Mouse (Mus musculus) brain, embryonic 14.5 days (tissue): ENCODE measurements around the gene Zfp72.

Source experiments
- CTCF ChIP-seq: fragments of 200-500 bp; IDR thresholded peaks from 2 replicates; pipeline ENCODE4 v1.5.1; 2012; ENCODE audit warnings: inconsistent platforms, mild to moderate bottlenecking, moderate library complexity, borderline replicate concordance; ENCODE audit not compliant: insufficient read depth, insufficient read length; ENCODE audit errors: extremely low read depth
- POLR2A ChIP-seq: fragments of 200-500 bp; IDR thresholded peaks from 2 replicates; pipeline ENCODE4 v1.6.1; 2012; ENCODE audit warnings: mild to moderate bottlenecking, inconsistent platforms, borderline replicate concordance; ENCODE audit not compliant: poor library complexity, insufficient read depth, insufficient read length, severe bottlenecking; ENCODE audit errors: extremely low read depth

DNA sequence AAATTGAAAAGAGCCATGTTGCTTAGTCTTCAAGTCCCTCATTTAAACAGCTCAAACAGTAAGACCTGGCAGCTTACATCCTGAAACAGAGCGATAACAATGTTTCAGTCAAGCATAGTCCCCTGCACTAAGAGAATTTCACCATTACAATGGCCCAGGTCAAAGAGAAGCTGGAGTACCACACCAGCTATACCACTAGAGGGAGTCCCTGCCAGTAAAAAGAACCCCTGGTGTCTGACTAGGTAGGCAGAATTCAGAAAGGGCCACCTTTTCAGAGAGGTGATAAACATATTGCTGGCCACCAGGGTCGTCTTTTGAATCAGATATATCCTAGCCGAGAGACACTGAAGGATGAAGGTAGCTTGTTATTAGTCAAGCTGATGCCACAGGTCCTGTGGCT, 49.6 kb downstream of the Zfp72 start:
- TF ChIP-seq CTCF (peak; percentile 67; the same call in 1 of the 2 replicates), POLR2A (no peak)
